20 mouse cellular contexts compared by ENCODE assay signal in genomic region chr11:103419226-103419625, GRCm38 (mm10). TPM values are rescaled to one million over a fixed set of nuclear protein-coding genes. Genes with fewer than 3 reads are reported as not detected.
DNase-seq lines count a peak whose midpoint lies in the region; ATAC-seq lines count a peak whose summit lies in the region.
"Had no signal": no experiment of that assay in that cellular context is flagged by ENCODE, and none has a peak within 500 bp of the region (broad histone marks: within the 10 kb centered on the region; RNA-seq: fewer than 3 reads in every experiment).

No protein-coding gene starts in this region.

- peak; percentile 36 for DNase-seq in kidney, adult 11 months
- peak; percentile 16 to 19 for DNase-seq in lung, adult 18-20 months
- DNase-seq in lung, postnatal 14 days, result no peak
- DNase-seq in naive thymus-derived CD4-positive, alpha-beta T cell, adult 2 months (ENCODE audit: low read depth), result peak; percentile 36
- no peak for DNase-seq in hindbrain, embryonic 11.5 days (ENCODE audit: low spot score)
- DNase-seq: adrenal gland, adult 8-10 months; cerebellum, adult 2 months; lung, embryonic 14.5 days; retina, postnatal 1 day had no signal

- no peaks in the 10 kb centered on the region for H3K9me3 ChIP-seq in kidney, embryonic 15.5 days (replicated peaks)
- no peaks in the 10 kb centered on the region for H3K9me3 ChIP-seq in hindbrain, embryonic 11.5 days (ENCODE audit: control insufficient read depth, low read length)
- H3K9me3 ChIP-seq in forebrain, embryonic 13.5 days (replicated peaks), result no peaks in the 10 kb centered on the region
- H3K9me3 ChIP-seq: G1E; midbrain, embryonic 10.5 days; neural tube, embryonic 15.5 days; stomach, embryonic 15.5 days had no signal

- H3K4me2 ChIP-seq in kidney, embryonic 15.5 days, result no peak overlapping the region
- H3K4me2 ChIP-seq in hindbrain, embryonic 11.5 days (replicated peaks; ENCODE audit: low read depth, low read length), result no peak overlapping the region
- H3K4me2 ChIP-seq in forebrain, embryonic 13.5 days, result no peak overlapping the region
- H3K4me2 ChIP-seq: hindbrain, embryonic 14.5 days; lung, embryonic 14.5 days; neural tube, embryonic 15.5 days; stomach, embryonic 15.5 days had no signal

- ATAC-seq in kidney, embryonic 15.5 days (replicated peaks; ENCODE audit: low FRiP score), result no peak
- ATAC-seq in hematopoietic stem cell, adult 5-6 weeks (replicated peaks in 1 of 2; ENCODE audit: insufficient read depth in 1 of 2, low FRiP score in 2 of 2, low TSS enrichment in 1 of 2, low read depth in 1 of 2, poor library complexity in 2 of 2, severe bottlenecking in 2 of 2), result peak; percentile 46 to 49; a peak in 3 of 4 replicates
- no peak for ATAC-seq in hindbrain, embryonic 11.5 days (ENCODE audit: low FRiP score)
- no peak for ATAC-seq in forebrain, embryonic 13.5 days
- ATAC-seq: forebrain, embryonic 16.5 days had no signal

- H3K36me3 ChIP-seq in kidney, embryonic 15.5 days, result no peaks in the 10 kb centered on the region
- H3K36me3 ChIP-seq in hindbrain, embryonic 11.5 days (ENCODE audit: control insufficient read depth, insufficient read depth, low read length), result no peaks in the 10 kb centered on the region
- no peaks in the 10 kb centered on the region for H3K36me3 ChIP-seq in forebrain, embryonic 13.5 days (ENCODE audit: poor library complexity, severe bottlenecking)
- H3K36me3 ChIP-seq: G1E; midbrain, embryonic 10.5 days; neural tube, embryonic 15.5 days; stomach, embryonic 15.5 days had no signal

- H3K4me1 ChIP-seq in kidney, embryonic 15.5 days, result no peaks in the 10 kb centered on the region
- no peaks in the 10 kb centered on the region for H3K4me1 ChIP-seq in hindbrain, embryonic 11.5 days (replicated peaks; ENCODE audit: control insufficient read depth, insufficient read depth, low read length)
- H3K4me1 ChIP-seq in forebrain, embryonic 13.5 days, result no peaks in the 10 kb centered on the region
- H3K4me1 ChIP-seq: midbrain, embryonic 10.5 days; neural tube, embryonic 15.5 days; stomach, embryonic 15.5 days had no signal

- H3K27ac ChIP-seq in kidney, embryonic 15.5 days, result no peak overlapping the region
- H3K27ac ChIP-seq in hindbrain, embryonic 11.5 days (ENCODE audit: low read depth, low read length), result no peak overlapping the region
- H3K27ac ChIP-seq in forebrain, embryonic 13.5 days, result no peak overlapping the region
- H3K27ac ChIP-seq: hindbrain, embryonic 14.5 days; left cerebral cortex, adult 2 months; midbrain, embryonic 10.5 days; neural tube, embryonic 15.5 days; stomach, embryonic 15.5 days had no signal

- no peak overlapping the region for H3K9ac ChIP-seq in kidney, embryonic 15.5 days
- H3K9ac ChIP-seq in hindbrain, embryonic 11.5 days (ENCODE audit: low read depth, low read length), result no peak overlapping the region
- H3K9ac ChIP-seq in forebrain, embryonic 13.5 days, result no peak overlapping the region
- H3K9ac ChIP-seq: hindbrain, embryonic 14.5 days; lung, embryonic 14.5 days; neural tube, embryonic 15.5 days; stomach, embryonic 15.5 days had no signal

- 76% methylated on average over 5 of the region's 5 CpGs for WGBS in kidney, embryonic 15.5 days
- WGBS in hindbrain, embryonic 11.5 days, result 83% methylated on average over 5 of the region's 5 CpGs
- 81% methylated on average over 5 of the region's 5 CpGs for WGBS in forebrain, embryonic 13.5 days

- H3K27me3 ChIP-seq in kidney, embryonic 15.5 days, result peaks cover 6% of the 10 kb centered on the region
- no peaks in the 10 kb centered on the region for H3K27me3 ChIP-seq in hindbrain, embryonic 11.5 days (ENCODE audit: control insufficient read depth, insufficient read depth, low read length)
- H3K27me3 ChIP-seq in forebrain, embryonic 13.5 days, result peaks cover 6% of the 10 kb centered on the region
- H3K27me3 ChIP-seq: neural tube, embryonic 15.5 days; stomach, embryonic 15.5 days had no signal

- no peak overlapping the region for H3K4me3 ChIP-seq in kidney, embryonic 15.5 days (replicated peaks)
- H3K4me3 ChIP-seq in hindbrain, embryonic 11.5 days (ENCODE audit: low read depth, low read length), result no peak overlapping the region
- H3K4me3 ChIP-seq in forebrain, embryonic 13.5 days, result no peak overlapping the region
- H3K4me3 ChIP-seq: erythroblast, embryonic 14.5 days; left cerebral cortex, adult 2 months; midbrain, embryonic 10.5 days; neural tube, embryonic 15.5 days; stomach, embryonic 15.5 days had no signal

RNA-seq across cellular contexts. Expression of gene Plekhm1, which starts 6.7 kb away (rescaled TPM):
- 7.4 and 8.2 TPM in 2 replicates for polyA plus RNA-seq in kidney, embryonic 15.5 days (2015; fragmentation: Nextera tagmentation; extraction: Ambion mirVana)
- 4.0 and 5.1 TPM in 2 replicates for total RNA-seq in hematopoietic stem cell, adult 5-6 weeks (2017)
- polyA plus RNA-seq in hindbrain, embryonic 11.5 days (2014; fragmentation: Nextera tagmentation; extraction: Ambion mirVana), result 7.2 and 7.3 TPM in 2 replicates
- polyA plus RNA-seq in forebrain, embryonic 13.5 days (2015; fragmentation: Nextera tagmentation; extraction: Ambion mirVana), result 7.7 and 8.0 TPM in 2 replicates

RNA-seq across cellular contexts. Expression of gene Arhgap27, which starts 55.7 kb away (rescaled TPM):
- polyA plus RNA-seq in kidney, embryonic 15.5 days (2015; fragmentation: Nextera tagmentation; extraction: Ambion mirVana), result 15.8 and 17.2 TPM in 2 replicates
- total RNA-seq in hematopoietic stem cell, adult 5-6 weeks (2017), result 21.3 and 21.5 TPM in 2 replicates
- 2.8 and 3.6 TPM in 2 replicates for polyA plus RNA-seq in hindbrain, embryonic 11.5 days (2014; fragmentation: Nextera tagmentation; extraction: Ambion mirVana)
- 2.2 and 2.3 TPM in 2 replicates for polyA plus RNA-seq in forebrain, embryonic 13.5 days (2015; fragmentation: Nextera tagmentation; extraction: Ambion mirVana)

Comparison
In these comparisons a context has a peak if more than half of its experiments do, and no peak if none do; other contexts are left out.
1. DNase-seq: peak in kidney, adult 11 months (single experiment), lung, adult 18-20 months (2 of 2) and naive thymus-derived CD4-positive, alpha-beta T cell, adult 2 months (single experiment); none in lung, postnatal 14 days (single experiment) and hindbrain, embryonic 11.5 days (single experiment).
2. ATAC-seq: peak in hematopoietic stem cell, adult 5-6 weeks (2 of 2); none in kidney, embryonic 15.5 days (single experiment), hindbrain, embryonic 11.5 days (single experiment) and forebrain, embryonic 13.5 days (single experiment).